Mouse (Mus musculus) skeletal muscle tissue, adult 2 months (tissue): Measurements from ENCODE around the gene Spata2.

Source experiments
- DNase-seq: peaks from one replicate; pipeline ENCODE4 v3.0.0-alpha.2; 2012; ENCODE audit warnings: low read depth, low spot score

The Spata2 gene

GRCm38 (mm10) chr2:167449331-167450275 lies 43.1 kb downstream of the Spata2 start:
- DNase-seq: no peak

DNA sequence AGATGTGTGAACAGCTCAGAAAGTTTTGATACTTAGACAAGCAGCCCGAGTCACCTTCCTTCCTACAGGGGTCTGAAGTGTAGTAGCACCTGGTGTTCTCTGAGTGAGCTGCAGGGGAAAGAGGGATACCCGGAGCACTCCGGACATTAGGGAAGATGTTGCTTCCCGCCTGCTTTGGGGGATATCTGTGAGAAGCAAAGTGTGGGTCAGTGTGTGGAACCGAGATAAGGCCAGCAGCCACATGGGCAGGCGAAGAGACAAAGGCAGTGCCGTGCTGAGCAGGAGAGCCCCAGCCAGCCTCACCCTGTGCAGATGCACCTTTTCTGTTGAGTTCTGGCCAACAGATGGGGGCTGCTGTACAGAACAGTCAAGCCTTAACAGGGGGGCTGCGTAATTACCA lies 45.1 kb downstream of the Spata2 start:
- DNase-seq: no peak

- DNase-seq: no peak
These were observed 45.5 kb downstream of the Spata2 start for GRCm38 (mm10) chr2:167447207-167447606.

DNA sequence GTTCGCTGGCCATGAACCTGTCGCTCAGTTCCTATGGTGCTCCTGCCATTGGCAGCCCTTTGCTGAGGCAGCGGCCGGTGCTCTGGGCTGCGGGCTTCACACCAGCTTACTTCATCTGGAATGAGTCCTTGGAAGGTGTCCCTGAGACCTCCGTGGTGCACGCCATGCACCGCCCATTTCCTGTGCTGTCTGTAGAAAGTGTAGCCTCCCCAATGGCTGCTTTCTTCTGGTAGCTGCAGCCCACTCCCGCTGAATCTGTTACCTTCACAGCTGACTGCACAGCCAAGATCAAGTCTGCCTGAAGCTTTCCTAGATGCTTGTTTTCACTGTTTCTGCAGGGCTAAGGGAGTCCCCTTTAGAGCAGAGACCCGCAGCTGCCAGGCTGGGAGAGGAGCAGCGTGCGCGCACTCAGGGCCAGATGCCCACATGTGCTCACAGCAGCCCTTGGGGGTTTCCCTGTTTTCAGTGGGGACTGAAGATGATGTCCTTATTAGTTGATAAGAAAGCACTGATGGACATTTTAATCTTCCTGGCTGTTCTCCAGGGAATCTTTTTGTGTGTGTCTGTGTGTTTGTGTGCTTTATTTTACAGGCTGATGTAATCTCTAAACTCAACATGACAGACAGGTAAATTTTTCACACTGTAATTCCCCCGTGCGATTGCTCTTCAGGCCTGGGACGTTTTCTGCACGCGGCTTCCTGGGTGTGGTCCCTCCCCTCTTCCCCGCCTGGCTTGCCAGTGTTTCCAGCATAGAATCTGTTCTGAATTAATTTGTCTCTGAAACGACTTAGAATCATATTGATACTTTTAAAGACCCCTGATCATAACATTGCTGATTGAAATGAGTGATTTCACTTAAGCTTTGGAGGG lies 46.5 kb downstream of the Spata2 start:
- no peak for DNase-seq

GRCm38 (mm10) chr2:167443411-167444193 lies 49.1 kb downstream of the Spata2 start:
- DNase-seq: no peak

- no peak for DNase-seq
These were observed 53.3 kb downstream of the Spata2 start for GRCm38 (mm10) chr2:167439422-167439821.

GRCm38 (mm10) chr2:167436371-167436770 lies 56.3 kb downstream of the Spata2 start:
- no peak for DNase-seq

GRCm38 (mm10) chr2:167435631-167436030 lies 57.1 kb downstream of the Spata2 start:
- no peak for DNase-seq

DNA sequence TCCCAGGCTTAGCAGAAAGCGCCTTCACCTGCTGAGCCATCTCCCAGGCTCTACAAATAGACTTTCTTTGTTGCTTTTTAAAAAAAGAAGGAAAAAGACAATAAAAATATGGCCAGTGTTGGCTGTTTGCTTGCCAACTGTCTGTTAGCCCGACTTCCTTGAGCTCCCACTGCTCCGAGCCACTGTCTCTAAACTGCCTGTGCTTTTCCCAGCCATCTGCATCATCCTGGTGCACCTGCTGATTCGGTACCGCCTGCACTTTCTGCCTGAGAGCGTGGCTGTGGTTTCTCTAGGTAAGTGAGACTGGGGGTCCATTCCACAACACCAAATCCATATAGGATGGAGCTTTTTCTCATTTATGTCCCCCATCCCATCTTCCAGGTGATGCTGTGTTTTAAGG lies 58.1 kb downstream of the Spata2 start:
- no peak for DNase-seq

GRCm38 (mm10) chr2:167431418-167431776 lies 61.3 kb downstream of the Spata2 start:
- no peak for DNase-seq
